Mouse (Mus musculus) retina, adult 2 months (tissue): ENCODE results near the gene P3h3.
"Not testable (repeated sequence)": the region's sequence is repeated elsewhere in the genome, so short reads cannot be mapped to it uniquely, and the experiment has no call there.

ENCODE experiments used
- DNase-seq: peaks from one replicate; pipeline ENCODE4 v3.0.0-alpha.2; 2012; ENCODE audit warnings: low read depth, low spot score

The P3h3 gene

GRCm38 (mm10) chr6:124856916-124857839 lies at the start of gene P3h3:
Gene P3h3, minus strand, starts transcription at chr6:124857752.
- DNase-seq: peak; percentile 57

- no peak for DNase-seq
These were observed 47.7 kb upstream of the P3h3 start for GRCm38 (mm10) chr6:124904991-124905860.

- DNase-seq: peak; percentile 74
These were observed 46.8 kb upstream of the P3h3 start for GRCm38 (mm10) chr6:124904161-124904981.

GRCm38 (mm10) chr6:124903580-124904151 lies 46.1 kb upstream of the P3h3 start:
- DNase-seq: peak; percentile 95

- no peak for DNase-seq
These were observed 44.3 kb upstream of the P3h3 start for GRCm38 (mm10) chr6:124901851-124902250.

GRCm38 (mm10) chr6:124900801-124901480 lies 43.4 kb upstream of the P3h3 start:
- no peak for DNase-seq

GRCm38 (mm10) chr6:124900056-124900800 lies 42.7 kb upstream of the P3h3 start:
- no peak for DNase-seq

- no peak for DNase-seq
These were observed 40.8 kb upstream of the P3h3 start for GRCm38 (mm10) chr6:124898359-124898758.

- not testable (repeated sequence) for DNase-seq
These were observed 36.6 kb upstream of the P3h3 start for GRCm38 (mm10) chr6:124894113-124894512.

GRCm38 (mm10) chr6:124890997-124891396 lies 33.4 kb upstream of the P3h3 start:
- no peak for DNase-seq

- DNase-seq: no peak
These were observed 31.1 kb upstream of the P3h3 start for GRCm38 (mm10) chr6:124888555-124889125.

- DNase-seq: no peak
These were observed 30.4 kb upstream of the P3h3 start, which contains the start of gene Cd4 for GRCm38 (mm10) chr6:124887986-124888385. Gene Cd4, minus strand, starts transcription at chr6:124888221.

GRCm38 (mm10) chr6:124885956-124886381 lies 28.4 kb upstream of the P3h3 start:
- no peak for DNase-seq

- no peak for DNase-seq
These were observed 27.4 kb upstream of the P3h3 start for GRCm38 (mm10) chr6:124884714-124885500.

GRCm38 (mm10) chr6:124883351-124883750 lies 25.8 kb upstream of the P3h3 start:
- DNase-seq: peak; percentile 50

- no peak for DNase-seq
These were observed 24.3 kb upstream of the P3h3 start for GRCm38 (mm10) chr6:124881821-124882220.

- no peak for DNase-seq
These were observed 21.8 kb upstream of the P3h3 start for GRCm38 (mm10) chr6:124879390-124879789.

GRCm38 (mm10) chr6:124874348-124874747 lies 16.8 kb upstream of the P3h3 start:
- no peak for DNase-seq
